Mouse (Mus musculus) gastrocnemius, adult 2 months (tissue): ENCODE data around the gene Ngly1. TPM values are rescaled to one million over a fixed set of nuclear protein-coding genes. Genes with fewer than 3 reads are reported as not detected.
"Not testable (repeated sequence)": the region's sequence is repeated elsewhere in the genome, so short reads cannot be mapped to it uniquely, and the experiment has no call there.

ENCODE experiments used
- DNase-seq: peaks from one replicate; pipeline ENCODE4 v3.0.0; 2022
- H3K27ac ChIP-seq: fragments of 200-600 bp; 2 replicates; pipeline ENCODE4 v1.8.1; 2022; ENCODE audit warnings: mild to moderate bottlenecking
- H3K4me3 ChIP-seq: fragments of 200-600 bp; 2 replicates; pipeline ENCODE4 v1.8.1; 2022; ENCODE audit warnings: mild to moderate bottlenecking, moderate library complexity
- CTCF ChIP-seq: fragments of 200-600 bp; IDR thresholded peaks from 2 replicates; pipeline ENCODE4 v1.8.1; 2022; ENCODE audit warnings: antibody characterized with exemption, mild to moderate bottlenecking, moderate library complexity
- intact Hi-C: fragments of 180-260 bp; cut with DNase I; formaldehyde crosslinking; loops from one replicate; pipeline ENCODE4 v1.15.1; 2025
- total RNA-seq, 2 experiments: library from RNA; stranded (reverse); gene quantifications; 2 replicates each; pipeline ENCODE4 v1.2.3; 2021

The Ngly1 gene
- total RNA-seq, 2 experiments from 2014 or later = 46.7 to 52.5 TPM

GRCm38 (mm10) chr14:16279196-16279595, 30.1 kb downstream of the Ngly1 start:
- DNase-seq = no peak
- intact Hi-C loops = no loop called here
- no peak overlapping the region for H3K4me3 ChIP-seq
- no peak overlapping the region for H3K27ac ChIP-seq
- TF ChIP-seq CTCF = no peak

DNA sequence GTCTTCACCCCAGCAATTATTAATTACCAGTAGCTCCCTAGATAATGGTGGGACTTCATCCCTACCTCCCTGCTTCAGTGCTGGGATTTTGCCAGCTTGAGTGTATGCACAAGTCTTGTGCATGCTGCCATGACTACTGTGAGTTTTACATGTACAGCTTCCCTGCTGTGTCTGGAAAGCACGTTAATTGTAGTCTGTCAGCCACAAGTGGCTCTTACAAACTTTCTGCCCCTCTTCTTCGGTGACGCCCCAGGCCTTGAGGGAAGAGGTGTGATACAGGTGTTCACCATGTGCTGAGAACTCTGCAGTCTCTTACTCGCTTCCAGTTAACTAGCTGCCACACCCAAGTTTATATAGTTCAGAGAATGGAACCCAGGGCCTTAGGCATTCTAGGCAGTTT, 34.9 kb downstream of the Ngly1 start:
- intact Hi-C loops = no loop called here
- no peak for TF ChIP-seq CTCF
- Histone ChIP-seq H3K27ac (no peak overlapping the region), H3K4me3 (no peak overlapping the region)
- no peak for DNase-seq

GRCm38 (mm10) chr14:16292371-16292770, 43.3 kb downstream of the Ngly1 start:
- TF ChIP-seq CTCF = no peak
- Histone ChIP-seq H3K4me3 (no peak overlapping the region), H3K27ac (no peak overlapping the region)
- DNase-seq = no peak
- intact Hi-C loops = no loop called here

DNA sequence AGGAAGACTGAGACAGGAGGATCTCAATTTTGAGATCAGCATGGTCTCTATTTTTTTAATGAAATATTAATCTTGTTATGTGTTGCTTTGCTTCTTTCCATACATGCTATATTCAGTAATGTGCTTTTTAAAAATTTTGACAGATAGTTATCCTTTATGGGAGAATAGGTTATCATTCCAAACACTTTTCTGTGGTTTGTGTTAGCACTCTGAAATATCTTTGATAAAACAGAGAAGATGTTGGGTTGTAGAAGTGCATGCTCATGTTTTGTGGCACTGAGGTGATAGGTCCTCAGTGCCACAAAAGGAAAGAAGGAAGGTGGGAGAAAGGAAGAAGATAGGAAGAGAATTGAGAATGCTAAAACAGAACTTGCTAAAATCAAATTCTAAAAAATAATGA, 43.9 kb downstream of the Ngly1 start:
- DNase-seq = no peak
- intact Hi-C loops = no loop called here
- no peak for TF ChIP-seq CTCF
- Histone ChIP-seq H3K27ac (no peak overlapping the region), H3K4me3 (no peak overlapping the region)

DNA sequence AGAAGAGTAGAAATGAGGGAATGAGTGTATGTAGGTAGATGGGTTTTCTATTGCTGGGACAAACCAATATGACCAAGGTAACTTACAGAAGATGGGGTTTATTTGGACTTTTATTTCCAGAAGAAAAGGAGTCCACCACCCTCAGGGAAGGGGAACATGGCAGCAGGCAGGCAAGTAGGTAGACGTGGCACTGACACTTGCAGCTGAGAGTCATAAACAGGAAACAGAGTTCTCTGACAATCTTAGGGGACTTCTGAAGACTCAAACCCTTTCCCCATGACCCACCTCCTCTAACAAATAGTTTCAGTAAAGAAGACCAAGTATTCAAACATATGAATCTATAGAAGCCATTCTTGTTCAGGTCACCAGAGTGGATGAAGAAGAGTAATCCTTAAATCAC, 44.8 kb downstream of the Ngly1 start:
- Histone ChIP-seq H3K4me3 (no peak overlapping the region), H3K27ac (no peak overlapping the region)
- no peak for TF ChIP-seq CTCF
- intact Hi-C loops = no loop called here
- no peak for DNase-seq

DNA sequence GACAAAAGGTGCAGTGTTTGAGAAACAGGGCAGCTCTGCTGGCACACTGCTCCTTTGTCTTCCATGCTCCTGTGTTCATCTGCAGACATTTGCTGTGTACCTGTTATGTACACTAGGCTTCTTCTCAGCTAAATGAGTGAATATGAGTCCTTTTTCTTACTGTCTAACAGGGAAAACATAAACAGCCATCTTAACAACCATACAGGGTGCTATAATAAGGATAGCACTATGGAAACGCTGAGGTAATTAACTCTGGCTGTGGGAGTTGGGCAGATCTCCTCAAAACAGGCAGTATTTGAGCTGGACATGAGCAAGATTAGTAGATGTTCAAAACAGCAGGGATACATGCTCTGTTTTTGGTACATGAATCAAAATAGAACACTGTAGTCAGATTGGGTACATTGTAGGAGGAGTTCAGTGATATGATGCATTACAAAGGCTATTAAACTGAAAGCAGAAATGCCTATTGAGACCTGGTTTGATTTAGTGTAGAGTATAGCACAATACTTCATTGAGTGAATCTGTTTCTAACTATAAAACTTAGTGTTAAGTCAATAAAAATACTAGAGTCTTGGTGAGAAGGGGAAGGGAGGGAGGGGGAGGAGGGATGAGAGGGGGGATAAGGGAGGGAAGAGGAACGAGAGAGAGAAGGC, 47.9 kb downstream of the Ngly1 start:
- no peak for TF ChIP-seq CTCF
- no peak overlapping the region for H3K4me3 ChIP-seq
- DNase-seq = no peak
- no peak overlapping the region for H3K27ac ChIP-seq
- intact Hi-C loops = no loop called here

DNA sequence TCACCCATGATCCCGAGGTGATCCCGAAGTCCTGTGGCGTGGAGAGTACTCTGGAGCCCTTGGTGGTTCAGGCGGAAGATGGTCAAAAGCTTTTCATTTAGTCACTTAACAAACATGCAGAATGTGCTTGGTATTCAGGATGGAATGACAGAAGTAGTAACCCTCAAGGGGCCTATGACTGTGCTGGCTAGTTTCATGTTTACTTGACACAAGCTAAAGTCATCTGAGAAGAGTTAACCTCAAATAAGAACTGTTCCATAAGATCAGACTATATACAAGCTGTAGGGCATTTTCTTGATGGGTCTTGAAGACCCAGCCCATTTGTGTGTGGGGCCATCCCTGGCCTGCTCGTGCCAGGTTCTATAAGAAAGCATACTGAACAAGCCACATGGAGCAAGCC, 52.7 kb downstream of the Ngly1 start:
- intact Hi-C loops = no loop called here
- no peak for TF ChIP-seq CTCF

DNA sequence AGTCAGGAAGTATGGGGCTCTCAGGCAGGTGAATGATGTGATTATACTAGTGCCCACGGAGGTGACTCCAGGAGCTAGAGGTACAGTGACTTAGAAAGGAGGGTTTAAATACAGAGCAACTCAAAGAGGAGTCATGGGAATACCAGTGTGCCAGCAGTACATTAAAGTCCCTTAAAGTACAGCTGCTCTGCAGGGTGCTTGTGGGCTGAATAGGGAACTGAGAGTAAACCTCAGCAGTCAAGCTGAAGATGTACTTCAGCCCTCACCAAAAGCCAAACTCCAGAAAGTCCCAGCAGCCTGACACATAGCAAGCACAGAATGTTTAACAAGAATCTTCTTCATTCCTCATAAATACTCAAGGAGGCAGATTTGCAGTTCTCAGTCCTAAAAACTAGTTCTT, 53.6 kb downstream of the Ngly1 start:
- intact Hi-C loops = no loop called here
- H3K4me3 ChIP-seq = no peak overlapping the region
- H3K27ac ChIP-seq = no peak overlapping the region
- no peak for TF ChIP-seq CTCF
- DNase-seq = no peak

More for the DNA sequence above, 52.7 kb downstream of the Ngly1 start:
- Histone ChIP-seq H3K4me3 (no peak overlapping the region), H3K27ac (no peak overlapping the region)
- DNase-seq = no peak

- no peak for TF ChIP-seq CTCF
- H3K4me3 ChIP-seq = no peak overlapping the region
- H3K27ac ChIP-seq = no peak overlapping the region
- intact Hi-C loops = no loop called here
- no peak for DNase-seq
Measured at GRCm38 (mm10) chr14:16310791-16311190, 61.7 kb downstream of the Ngly1 start.

- TF ChIP-seq CTCF = no peak
- intact Hi-C loops = no loop called here
- no peak for DNase-seq
- Histone ChIP-seq H3K4me3 (no peak overlapping the region), H3K27ac (no peak overlapping the region)
Measured at GRCm38 (mm10) chr14:16312599-16312998, 63.5 kb downstream of the Ngly1 start.

DNA sequence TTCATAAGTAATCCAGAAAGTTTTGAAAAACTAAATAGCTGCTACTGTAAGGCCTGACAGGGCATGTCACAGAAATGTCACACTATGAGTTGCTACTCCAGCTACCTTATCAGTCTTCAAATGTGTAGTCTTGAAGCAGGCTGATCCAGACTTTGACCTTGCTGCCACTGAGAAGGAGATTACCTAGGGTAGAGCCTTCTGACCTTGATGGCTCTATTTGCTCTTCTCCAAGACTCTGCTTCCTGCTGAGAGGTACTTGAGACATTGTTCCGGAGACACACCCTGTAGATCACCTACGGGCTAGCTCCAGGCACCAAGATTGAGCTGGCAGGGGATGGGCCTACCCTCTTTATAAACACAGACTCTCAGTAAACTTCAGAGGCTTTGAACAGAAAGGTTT, 64.0 kb downstream of the Ngly1 start:
- intact Hi-C loops, DNase-seq, H3K4me3 ChIP-seq: not testable (repeated sequence)
- H3K27ac ChIP-seq = peak overlapping the region; percentile 60; the same call in 1 of the 2 replicates

DNA sequence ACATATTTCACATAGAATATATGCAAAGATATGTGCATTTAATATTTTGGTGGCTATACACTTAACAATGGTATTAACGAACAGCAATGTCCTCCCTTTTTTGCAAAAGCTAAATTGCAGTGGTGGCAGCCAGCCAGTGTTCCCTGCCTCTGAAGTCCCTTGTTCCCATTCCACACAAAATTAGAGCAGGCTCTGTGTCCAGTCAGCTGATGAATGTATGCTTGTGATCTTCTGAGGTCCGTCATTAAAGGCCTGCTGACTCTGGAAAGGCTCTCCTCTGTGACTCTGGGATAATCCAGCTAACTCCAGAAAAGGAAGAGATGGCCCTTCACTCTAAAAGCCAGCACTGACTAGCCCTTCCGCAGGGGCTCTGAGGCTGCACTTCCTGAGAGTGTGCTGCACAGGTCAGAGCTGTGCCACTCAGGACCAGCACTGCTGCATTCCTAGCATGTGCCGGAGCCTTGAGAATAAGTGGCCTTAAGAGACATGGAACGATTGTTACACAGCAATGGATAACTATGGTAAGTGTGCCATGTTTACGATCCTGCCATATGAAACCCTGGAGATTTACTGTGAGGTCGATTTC, 64.9 kb downstream of the Ngly1 start:
- DNase-seq = no peak
- intact Hi-C loops = no loop called here
- TF ChIP-seq CTCF = no peak
- H3K4me3 ChIP-seq = no peak overlapping the region
- H3K27ac ChIP-seq = peak overlapping the region; percentile 60; the same call in 1 of the 2 replicates

DNA sequence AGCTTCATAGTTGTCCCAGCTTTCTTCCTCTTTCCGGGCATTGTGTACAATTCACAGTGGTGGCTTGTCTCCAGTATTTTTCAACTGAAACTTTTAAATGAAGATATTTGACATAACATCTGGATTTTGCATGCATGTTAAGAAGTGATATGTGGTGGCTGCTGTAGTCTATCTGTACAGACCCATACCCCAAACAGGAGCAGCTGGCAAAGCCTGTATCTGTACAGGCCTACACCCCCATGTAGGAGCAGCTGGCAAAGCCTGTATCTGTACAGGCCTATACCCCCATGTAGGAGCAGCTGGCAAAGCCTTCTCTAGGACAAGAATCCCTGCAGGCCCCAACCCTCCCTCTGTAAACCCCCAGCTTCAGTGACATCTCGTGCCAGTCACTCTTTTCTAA, 65.8 kb downstream of the Ngly1 start:
- TF ChIP-seq CTCF = no peak
- Histone ChIP-seq H3K4me3 (no peak overlapping the region), H3K27ac (peak overlapping the region; percentile 35; the same call in 1 of the 2 replicates)
- intact Hi-C loops = no loop called here
- DNase-seq = no peak

DNA sequence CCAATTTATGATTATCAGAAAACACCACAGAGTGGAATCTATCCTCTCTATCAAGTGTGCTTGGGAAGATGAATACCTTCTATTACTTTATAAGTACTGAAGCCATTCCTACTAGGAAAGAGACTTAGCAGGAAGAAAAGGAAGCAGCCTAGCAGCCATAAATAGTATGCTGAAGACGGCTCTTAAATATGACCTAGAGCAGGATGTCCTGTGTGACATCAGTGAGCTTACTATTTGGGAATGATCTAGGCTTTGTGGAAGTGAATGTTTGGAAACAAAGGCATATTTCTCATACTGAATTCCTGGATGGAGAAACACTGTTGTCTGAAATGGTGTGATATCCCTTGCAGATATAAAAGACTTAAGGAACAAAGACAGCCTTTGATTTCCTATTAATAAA, 67.6 kb downstream of the Ngly1 start:
- H3K27ac ChIP-seq = peak overlapping the region; percentile 35; the same call in 1 of the 2 replicates
- H3K4me3 ChIP-seq = no peak overlapping the region
- TF ChIP-seq CTCF = no peak
- intact Hi-C loops = no loop called here
- no peak for DNase-seq
